Mouse (Mus musculus): ENCODE data around the gene Faf1. TPM values are rescaled to one million over a fixed set of nuclear protein-coding genes. Genes with fewer than 3 reads are reported as not detected.

The Faf1 gene
- total RNA-seq, 2 experiments from 2014 or later: 24.9 to 27.2 TPM

Other genes starting within 250 kb of the Faf1 start
- gene Rnf11, start 191.9 kb upstream of the Faf1 start, total RNA-seq (2021): 100 to 1,000 TPM; 171 to 186 TPM
- gene 4930522H14Rik, start 145.3 kb upstream of the Faf1 start, total RNA-seq (2021): not detected
- gene Cdkn2c, start 9.4 kb upstream of the Faf1 start, total RNA-seq (2021): 1 to 10 TPM; 5.4 to 6.6 TPM

All from layer of hippocampus, postnatal 14 days (tissue).